Mouse (Mus musculus): ENCODE measurements at regions not wholly inside any gene's neighbourhood (a gene's known extent, or its start where the extent isn't known, plus 50 kb on each side); places are given as distances from the start of the nearest gene placed in this dataset.
A peak's percentile ranks its signal among the peaks of the same experiment; 100 is the strongest.

- DNase-seq: no peak
These were observed 1555.4 kb upstream of the Map3k7 start for GRCm38 (mm10) chr4:30408525-30408924.

GRCm38 (mm10) chr4:30447644-30448043, 1516.3 kb upstream of the Map3k7 start:
- no peak for DNase-seq

GRCm38 (mm10) chr4:30450395-30450794, 1513.5 kb upstream of the Map3k7 start:
- DNase-seq: no peak

GRCm38 (mm10) chr4:30467336-30467933, 1496.5 kb upstream of the Map3k7 start:
- no peak for DNase-seq

GRCm38 (mm10) chr4:30476621-30477020, 1487.3 kb upstream of the Map3k7 start:
- DNase-seq: no peak

GRCm38 (mm10) chr4:30500067-30500670, 1463.7 kb upstream of the Map3k7 start:
- peak; percentile 8 for DNase-seq
